Mouse (Mus musculus) MN1 (cell line): ENCODE data around the gene Angptl1.

ENCODE experiments used
- DNase-seq: peaks from one replicate; pipeline ENCODE4 v3.0.0-alpha.2; 2016; ENCODE audit warnings: low spot score

Angptl1 gene

DNA sequence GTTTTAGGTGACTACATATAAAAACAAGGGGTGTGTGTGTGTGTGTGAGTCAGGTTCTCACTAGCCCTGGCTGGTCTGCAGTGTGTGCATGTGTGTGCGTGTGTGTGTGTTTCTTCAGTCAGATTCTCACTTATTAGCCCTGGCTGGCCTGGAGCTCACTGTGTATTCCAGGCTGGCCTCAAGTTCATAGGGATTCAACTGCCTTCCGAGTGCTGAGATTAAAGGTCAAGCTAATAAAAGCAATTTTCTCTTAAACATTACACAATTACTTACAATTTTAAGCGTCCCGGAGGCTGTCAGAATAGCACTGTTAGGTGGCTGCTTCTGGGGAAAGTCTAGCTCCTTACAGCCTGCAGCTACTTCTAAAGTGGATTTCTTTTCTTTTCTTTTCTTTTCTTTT lies at the start of gene Angptl1:
Gene Angptl1 (plus strand): TSS at position 386 of the 400 bp plus-strand sequence.
- DNase-seq: peak; percentile 25

DNA sequence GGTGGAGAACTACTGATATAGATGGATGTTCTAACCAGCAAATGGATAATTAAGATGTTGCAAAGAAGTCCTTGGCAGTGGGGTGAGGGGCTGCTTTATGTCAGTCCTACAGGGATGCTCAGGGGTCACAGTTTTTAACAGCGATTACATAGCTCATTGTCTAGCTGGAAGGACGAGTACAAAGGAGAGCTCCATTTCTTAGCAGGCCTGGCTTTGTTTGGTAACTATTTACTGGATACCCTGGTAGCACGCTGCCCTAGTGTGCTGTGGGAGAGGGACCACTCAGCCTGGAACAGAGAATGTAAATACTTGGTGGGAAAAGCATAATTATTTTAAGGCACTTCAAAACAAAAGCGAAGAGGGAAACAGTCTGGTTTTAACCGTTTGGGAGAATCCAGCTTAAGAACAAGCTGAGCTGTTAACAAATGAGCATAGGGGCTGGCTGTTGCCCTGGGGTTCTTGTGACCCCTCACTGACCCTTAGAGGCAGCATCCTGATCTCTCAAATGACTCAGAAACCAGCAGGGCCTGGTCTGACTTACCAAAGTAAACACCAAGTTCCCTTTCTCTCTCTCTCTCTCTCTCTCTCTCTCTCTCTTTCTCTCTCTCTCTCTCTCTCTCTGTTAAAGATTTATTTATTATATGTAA lies 48.4 kb upstream of the Angptl1 start:
- DNase-seq: no peak

DNA sequence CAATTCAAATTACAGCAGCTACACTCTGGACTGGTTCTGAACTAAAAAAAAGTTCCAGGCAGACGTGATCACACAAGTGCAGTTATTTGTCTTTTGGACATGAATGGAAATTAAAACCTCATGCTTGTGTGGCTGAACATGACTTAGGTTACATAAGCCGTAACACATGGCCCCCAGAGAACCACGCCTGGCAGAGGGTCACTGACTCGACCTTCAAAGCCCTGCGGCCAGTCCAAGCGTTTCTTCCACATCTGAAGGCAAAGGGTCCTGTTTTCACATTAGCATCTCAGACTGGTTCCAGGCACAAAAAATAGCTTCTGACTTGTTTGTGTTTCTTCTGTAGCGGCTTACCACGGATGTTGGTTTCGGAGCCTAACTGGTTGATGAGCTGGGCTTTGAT lies 42.1 kb upstream of the Angptl1 start:
- DNase-seq: no peak

DNA sequence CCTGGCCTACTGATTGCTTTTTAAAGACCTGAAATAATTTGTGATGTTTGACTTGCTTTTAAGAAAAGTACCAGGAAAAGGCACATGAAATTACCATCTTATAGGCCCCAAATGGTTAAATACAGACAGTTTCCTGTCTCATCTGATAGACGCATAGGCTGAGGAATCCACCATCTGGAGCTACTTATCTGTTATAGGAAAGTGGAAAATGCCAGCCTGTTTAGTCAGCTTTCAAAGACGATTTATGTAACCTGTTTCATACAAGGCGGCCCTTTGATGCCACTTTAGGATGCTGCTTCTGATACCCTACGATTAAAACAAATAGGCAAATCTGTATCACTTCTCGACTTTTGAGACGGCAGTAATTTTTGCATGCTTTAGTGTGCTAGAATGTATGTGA lies 37.1 kb upstream of the Angptl1 start:
- no peak for DNase-seq

DNA sequence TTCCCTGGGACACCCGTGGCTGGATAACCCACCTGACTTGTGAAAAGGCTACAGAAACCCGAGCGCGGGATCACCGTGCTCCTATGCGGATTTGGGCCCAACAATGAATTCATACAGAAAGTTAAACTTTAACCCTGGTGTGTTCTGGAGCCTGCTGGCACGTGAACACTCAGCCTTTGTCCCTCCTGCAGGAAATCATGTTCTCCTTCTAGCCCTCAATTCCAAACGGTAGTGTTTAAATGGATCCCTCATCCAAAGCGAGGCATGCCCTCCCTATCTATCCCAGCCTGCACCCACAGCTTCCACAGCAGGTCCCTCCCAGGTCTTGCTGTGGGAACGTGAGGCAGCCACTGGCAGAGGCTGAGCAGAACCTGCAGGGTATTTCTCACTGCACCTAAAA lies 30.0 kb upstream of the Angptl1 start:
- DNase-seq: no peak

DNA sequence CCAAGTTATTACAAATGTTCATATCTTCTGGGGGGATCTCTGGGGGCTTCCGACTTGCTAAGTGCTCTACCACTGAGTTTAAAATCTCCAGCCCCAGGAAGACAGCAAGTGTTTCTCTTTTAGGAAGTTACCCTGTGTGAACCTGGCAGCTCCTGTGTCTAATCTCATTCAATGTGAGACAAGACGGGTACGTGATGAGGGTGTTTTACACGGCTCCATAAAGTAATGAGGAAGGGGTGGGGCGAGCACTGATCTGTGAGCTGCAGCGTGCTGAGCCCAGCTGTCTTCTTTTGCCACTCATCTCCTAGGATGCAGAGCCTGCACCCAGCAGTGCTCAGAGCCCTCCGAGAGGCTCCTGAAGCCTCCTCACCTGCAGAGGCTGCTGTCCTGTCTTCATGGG lies 26.4 kb upstream of the Angptl1 start:
- DNase-seq: no peak

DNA sequence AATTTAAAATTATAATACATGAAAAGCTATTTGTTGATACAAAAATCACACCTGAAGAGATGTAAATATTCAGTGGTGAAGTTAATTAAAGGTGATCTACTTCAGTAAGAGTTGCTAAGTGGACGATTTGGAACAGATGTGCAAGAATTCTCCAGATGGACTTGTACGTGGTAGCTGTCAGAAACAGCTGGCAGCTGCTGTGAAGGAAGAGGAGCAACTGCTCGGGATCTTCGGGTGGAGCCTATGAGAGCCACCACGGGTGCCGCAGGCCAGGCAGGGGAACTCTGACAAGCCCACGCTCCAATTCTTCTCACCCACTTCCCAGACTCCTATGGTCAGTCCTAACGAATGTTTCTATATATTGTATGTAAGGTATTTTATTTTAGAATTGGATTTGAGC lies 25.6 kb upstream of the Angptl1 start:
- no peak for DNase-seq

DNA sequence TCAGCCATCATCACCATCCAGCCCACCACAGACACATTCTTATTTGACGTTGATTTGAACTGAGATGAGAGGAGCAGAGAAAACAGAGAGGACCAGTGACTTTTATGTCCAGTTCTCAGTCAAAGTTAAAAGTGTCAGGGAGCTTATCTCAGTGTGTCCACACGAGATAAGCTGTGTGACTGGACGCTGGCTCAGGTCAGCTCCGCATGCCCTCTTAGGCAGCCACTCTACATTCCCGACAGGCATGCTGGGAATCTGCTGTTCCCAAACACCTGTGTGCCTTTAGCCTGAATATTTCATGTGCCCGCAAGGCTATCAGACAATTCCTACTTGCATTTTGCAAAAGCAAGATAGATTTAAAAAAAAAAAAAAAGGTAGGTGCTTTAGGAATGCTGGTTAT lies 24.9 kb upstream of the Angptl1 start:
- no peak for DNase-seq

DNA sequence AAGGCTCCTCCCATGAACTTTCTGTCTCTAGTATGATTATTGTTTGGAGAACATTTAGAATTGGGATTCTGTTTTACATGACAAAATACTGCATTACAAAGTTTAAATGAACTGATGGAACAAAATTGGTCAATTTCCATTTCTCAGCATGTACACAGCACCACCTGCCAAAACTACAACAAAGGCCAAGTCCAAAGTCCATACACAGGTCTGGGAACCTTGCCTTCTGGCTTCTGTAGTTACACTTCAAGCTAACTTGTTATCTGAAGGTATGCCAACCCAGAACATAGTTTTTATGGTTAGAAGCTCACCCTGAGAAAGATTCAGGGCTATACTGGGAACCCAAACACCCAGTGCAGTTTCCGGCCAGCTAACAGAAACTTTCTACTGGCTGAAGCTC lies 19.1 kb upstream of the Angptl1 start:
- no peak for DNase-seq

DNA sequence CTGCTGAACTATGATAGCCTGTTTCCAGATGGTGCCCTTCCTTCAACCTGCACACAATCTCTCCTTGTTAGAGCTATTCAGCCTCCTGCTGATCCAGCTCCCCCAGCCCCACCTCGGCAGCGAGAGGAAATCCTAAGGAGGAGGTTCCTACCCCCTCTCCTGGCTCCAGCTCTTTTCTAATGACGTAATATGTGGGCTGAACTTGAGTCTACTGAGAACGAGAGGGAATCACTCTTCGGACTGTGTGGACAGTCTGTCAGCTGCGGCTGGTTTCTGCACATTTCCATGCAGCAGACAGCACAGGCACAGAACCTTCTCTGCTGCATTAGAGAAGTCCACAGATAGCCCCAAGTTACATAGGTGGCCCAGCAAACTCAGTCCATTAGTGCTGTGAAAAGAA lies 333 bp downstream of the Angptl1 start:
- DNase-seq: peak; percentile 49

DNA sequence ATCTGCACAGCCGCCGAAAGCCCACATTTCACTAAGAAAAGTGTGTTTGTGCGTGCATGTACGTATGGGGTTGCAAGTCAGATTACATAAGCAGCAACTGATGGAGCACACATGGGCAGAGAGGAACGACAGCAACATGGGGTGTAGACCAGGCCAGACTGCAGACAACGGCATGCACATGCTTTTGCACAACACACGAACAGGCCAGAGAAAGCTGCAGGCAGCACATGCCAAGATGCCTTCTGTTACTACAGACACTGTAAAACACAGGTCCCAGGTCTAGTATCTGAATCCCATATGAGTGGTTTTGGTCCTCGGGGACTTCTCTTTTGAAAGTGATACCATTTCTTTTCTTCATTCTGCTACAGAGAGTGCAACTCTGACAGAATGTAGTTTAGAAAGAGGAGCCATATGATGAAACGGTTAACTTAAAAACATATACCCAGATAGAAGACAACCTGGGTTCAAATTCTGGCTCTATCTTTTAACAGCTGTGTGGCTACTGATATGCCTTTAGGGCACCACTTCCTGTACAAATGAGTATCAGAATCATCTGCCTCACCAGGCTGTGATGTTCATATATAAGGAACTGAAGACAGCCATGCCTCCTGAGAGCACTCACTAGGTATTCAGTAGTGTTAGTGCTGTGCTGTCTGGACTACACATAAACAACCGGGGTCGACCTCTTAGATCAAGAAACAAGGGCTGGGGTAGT lies 3.4 kb downstream of the Angptl1 start:
- DNase-seq: no peak

DNA sequence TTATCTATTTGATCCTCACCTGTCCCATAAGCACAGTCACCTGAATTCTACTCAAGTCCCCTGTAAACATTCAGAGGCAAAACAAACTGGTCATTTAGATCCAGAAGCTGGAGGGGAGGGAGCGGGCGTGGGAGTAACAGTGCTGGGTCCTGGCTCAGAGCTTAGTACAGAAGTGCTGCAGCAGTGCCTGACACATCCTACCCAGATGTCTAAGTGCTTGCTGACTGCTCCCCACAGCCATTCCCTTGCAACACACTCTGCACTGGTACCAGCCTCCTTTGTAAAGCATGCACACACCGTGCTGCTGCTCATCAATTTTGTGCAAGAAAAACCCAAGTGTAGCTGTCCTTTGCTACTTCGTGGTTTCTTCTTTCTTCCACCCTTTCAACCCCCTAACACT lies 8.7 kb downstream of the Angptl1 start:
- DNase-seq: no peak

DNA sequence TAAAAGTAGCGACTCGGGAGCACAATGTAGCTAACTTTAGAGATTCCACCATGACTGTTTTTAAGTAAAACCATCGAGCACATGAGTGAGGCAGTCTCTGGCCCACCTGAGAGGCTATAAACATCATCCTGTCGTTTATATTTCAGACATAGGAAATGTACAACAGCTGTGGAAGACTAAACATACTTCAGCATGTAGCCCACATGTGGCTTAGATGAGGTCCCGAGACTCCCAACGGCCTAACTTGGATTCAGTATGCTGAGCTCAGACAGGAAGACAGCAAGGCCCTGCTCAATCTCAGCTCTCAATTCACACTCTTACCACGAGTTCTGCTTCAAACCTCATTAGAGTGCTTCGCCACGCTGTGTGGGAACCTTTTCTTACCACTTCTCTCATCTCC lies 14.0 kb downstream of the Angptl1 start:
- no peak for DNase-seq

DNA sequence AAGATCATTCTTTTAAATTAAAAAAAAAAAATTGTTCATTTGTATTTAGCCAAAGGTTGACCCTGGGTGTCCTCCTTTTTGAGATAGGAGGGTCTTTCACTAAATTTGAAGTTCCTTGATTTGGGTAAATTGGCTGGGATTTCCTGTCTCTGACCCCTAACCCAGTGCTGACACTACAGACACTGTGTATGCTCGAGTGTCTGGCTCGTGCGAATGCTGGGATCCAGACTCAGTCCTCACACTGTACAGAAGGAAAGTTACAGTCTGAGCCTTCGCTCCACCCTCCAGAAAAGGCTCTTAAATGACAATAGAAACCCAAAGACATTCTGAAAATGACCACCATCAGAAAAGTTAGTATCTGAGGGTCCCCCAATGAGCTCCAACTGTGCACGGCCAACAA lies 14.5 kb downstream of the Angptl1 start:
- no peak for DNase-seq

DNA sequence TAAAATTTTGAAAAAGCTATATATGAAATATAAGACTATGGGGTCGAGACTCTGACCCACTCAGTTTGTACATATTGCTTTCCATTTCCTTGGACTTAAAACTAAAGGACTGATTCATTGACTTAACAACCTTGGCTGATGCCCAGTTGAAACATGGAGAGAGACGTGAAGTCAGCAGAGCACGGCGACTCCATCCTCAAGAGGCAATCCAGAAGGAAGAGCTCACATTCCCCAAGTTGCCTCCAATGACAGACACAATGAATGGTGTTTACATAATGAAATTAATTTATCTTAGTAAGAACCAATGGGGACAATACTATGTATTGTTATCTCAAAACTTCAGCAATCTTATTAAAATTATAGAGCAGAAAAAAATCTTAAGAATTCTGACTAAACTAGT lies 16.2 kb downstream of the Angptl1 start:
- DNase-seq: no peak

DNA sequence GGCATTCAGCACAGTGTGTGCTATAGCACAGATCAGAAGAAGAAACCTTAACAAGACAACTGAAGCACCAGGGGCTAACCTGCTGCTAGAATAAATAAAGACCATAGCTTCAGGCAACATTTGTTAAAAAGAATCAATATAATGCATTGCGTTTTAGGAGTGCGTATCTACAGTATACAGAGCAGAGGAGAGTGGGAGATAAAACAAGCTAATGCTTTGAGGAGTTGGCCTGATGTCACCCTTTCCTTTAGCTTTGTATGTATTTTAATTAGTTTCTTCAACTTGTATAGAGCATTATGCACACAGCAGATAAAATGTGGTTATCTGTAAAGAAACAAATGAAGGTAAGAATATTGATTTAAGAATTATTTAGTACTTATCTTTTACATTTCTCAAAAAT lies 18.3 kb downstream of the Angptl1 start:
- DNase-seq: no peak

DNA sequence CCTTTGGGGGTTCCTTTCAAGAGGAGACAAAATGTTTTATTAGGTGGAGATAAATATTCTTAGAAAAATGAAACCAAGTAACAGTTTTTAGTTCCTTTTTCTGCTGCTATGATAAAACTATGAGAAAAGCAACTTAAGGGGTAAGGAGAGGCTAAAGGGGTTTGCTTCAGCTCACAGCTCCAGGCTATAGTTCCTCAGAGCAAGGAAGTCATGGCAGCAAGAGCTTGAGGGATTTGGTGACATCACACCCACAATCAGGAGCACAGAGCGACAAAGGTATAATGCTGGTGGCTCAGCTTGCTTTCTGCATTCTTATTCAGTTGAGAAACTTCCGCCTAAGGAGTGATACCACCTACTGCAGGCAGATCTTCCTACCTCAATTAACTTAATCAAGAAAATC lies 20.8 kb downstream of the Angptl1 start:
- DNase-seq: no peak

DNA sequence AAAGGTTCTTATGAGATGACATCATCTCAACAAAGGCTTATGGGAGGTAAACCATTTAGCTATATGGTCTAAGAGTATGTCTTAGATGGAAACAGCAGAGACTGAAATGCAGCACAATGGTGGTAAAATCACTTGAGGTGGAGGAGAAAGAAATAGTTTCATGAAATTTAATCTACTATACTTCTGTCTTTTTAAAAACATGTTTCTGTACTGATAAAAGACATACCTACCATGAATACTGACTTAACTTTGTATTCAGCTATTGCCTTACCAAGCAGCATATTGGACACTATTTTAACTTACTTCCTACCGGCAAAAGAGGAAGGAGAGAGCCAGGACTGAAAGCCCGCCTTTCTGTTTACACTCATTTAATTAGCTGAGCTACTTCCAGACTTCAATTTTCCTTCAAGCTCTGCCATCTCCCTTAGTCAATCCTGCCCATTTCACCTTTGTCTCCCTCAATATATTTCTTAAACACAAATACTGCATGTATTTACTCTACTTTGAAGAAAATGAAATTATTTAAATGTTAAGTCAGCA lies 21.4 kb downstream of the Angptl1 start:
- DNase-seq: no peak

DNA sequence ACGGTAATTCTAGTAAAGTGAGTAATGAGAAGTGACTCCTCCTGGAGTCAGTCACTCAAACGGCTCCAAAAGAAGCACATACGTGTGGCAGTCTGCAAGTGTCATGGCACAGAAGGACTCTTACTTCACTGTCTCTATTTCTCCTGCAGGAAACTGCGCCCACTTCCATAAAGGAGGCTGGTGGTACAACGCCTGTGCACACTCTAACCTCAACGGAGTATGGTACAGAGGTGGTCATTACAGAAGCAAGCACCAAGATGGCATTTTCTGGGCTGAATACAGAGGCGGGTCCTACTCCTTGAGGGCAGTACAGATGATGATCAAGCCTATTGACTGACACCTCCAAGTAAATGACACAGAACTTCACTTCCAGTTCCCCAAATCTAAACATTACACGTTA lies 21.9 kb downstream of the Angptl1 start:
- no peak for DNase-seq

DNA sequence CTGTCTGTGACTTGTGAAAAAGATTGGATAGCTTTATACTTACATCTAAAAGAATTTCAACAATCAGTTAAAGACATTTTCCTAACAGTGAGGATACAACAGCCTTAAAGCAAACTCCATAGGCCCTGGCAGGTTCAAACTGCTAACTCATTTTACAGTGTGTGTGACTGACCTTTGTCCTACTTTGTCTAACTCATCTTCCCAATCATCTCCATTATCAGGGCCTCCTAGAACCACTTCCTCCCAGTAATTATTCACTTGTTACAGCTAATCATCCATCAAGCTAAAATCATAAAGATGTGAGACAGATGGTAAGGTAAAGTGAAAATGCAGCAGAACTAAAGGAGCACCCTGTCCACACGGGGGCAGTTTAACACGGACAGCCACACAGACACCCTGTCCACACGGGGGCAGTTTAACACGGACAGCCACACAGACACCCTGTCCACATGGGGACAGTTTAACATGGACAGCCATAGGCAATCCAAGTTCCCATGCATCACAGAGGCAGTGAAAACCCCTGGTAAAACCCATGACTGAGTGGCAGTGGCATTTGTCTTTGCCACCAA lies 23.2 kb downstream of the Angptl1 start:
- DNase-seq: no peak

DNA sequence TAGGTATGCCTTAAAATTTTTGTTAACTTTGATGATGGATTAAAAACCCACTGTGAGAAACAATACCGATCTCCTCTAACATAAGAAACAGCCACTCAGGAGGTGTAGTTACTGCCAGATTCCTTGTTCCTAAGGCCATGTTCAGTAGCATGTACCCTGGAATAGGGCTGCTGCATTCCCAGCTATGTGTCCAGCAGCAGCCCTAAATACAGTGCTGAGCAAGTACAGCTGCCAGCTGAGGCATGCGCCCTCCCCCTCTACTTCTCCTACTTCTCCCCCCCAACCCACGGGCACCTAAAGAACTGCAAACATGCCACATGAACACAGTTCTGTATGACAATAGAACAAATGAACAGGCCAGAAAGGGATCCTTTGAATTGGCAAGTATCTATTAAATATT lies 25.4 kb downstream of the Angptl1 start:
- no peak for DNase-seq

DNA sequence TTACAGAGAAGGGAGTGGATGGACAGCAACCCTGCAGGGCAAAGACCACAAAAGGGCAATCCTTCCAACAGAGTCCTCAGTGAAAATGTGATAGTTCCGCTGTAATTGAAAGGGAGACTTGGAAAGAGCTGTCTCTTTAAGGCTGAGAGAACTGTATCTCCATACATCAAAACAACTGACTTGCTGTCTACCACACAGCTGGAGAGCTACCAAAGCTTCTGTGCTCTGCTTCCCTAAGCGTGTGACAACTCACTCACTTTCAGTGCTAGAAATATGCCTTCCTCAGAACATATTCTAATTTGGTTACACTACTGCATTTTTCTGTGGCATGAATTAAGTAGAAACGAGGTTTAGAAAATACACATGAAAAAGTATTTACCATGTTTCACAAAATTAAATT lies 25.9 kb downstream of the Angptl1 start:
- DNase-seq: no peak

DNA sequence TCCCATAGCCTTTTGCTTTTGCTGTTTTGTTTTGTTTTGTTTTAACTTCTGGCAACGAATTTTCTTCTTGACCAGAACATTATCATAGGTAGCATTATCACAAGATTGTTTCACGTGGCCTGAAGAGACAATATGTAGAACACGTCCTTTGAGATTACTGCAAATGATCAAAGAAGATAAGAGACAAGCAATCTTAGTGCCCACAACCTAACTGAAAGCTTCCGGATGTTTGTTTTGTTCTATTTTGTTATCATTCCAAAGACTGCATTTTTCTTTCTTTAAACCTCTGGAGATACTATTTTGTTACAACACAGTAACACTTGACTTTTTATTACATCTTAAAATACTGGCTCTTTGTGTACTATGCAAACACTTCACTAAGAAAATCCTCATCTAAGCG lies 31.7 kb downstream of the Angptl1 start:
- no peak for DNase-seq

DNA sequence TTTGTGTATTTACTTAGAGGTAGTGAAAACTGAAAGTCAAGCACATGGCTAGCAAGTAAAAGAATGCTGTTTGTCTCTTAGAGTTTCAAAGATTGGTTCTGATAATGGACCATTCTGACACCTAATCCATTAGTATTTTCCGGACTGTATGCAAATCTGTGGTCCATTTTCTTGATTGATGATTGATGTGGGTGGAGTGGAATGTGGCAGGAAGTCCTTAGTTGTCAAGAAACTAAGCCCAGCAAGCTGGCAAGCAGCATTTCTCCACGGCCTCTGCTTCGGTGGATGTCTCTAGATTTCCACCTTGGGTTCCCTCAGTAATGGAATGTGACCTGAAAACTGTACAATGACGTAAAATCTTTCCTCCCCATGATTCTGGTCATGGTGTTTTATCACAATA lies 32.3 kb downstream of the Angptl1 start:
- DNase-seq: no peak
